Mouse (Mus musculus): ENCODE results near the gene Ndufs4.
"Not testable (repeated sequence)": the region's sequence is repeated elsewhere in the genome, so short reads cannot be mapped to it uniquely, and the experiment has no call there.

The Ndufs4 gene

DNA sequence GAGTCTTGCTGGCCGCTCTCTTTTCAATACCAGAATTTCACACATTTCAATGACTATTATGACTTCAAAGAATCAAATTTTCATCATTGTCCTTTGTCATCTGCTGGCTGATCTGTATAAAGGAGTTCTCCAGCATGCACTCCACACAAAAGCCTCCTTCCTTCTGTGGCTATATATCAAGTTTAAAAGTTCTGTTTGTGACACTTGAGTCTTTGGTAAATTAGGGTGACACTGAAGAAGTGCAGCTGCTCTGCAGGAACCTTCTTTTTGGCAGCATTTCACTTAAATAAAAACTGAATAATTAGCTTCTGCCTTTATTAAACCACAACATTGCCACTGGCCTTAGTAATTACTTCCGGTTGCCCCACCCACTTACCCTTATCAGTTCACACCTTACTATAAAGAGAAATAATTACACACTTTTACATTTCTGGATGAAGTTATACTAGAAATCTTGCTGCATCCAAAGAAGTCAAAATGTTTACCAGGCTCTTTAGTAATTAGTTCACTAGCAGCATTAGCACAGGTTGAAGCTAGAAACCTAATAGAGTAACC is 68.1 kb downstream of the Ndufs4 start:
- no peak for DNase-seq (ENCODE audit: low read depth)

GRCm38 (mm10) chr13:114319136-114319535 is 68.9 kb downstream of the Ndufs4 start:
- no peak for DNase-seq (ENCODE audit: low read depth)

- DNase-seq (ENCODE audit: low read depth), result no peak
These were observed 72.7 kb downstream of the Ndufs4 start for GRCm38 (mm10) chr13:114315374-114315773.

GRCm38 (mm10) chr13:114314953-114315352 is 73.1 kb downstream of the Ndufs4 start:
- DNase-seq (ENCODE audit: low read depth), result no peak

GRCm38 (mm10) chr13:114310591-114310990 is 77.5 kb downstream of the Ndufs4 start:
- no peak for DNase-seq (ENCODE audit: low read depth)

- no peak for DNase-seq (ENCODE audit: low read depth)
These were observed 83.4 kb downstream of the Ndufs4 start for GRCm38 (mm10) chr13:114304684-114305083.

DNA sequence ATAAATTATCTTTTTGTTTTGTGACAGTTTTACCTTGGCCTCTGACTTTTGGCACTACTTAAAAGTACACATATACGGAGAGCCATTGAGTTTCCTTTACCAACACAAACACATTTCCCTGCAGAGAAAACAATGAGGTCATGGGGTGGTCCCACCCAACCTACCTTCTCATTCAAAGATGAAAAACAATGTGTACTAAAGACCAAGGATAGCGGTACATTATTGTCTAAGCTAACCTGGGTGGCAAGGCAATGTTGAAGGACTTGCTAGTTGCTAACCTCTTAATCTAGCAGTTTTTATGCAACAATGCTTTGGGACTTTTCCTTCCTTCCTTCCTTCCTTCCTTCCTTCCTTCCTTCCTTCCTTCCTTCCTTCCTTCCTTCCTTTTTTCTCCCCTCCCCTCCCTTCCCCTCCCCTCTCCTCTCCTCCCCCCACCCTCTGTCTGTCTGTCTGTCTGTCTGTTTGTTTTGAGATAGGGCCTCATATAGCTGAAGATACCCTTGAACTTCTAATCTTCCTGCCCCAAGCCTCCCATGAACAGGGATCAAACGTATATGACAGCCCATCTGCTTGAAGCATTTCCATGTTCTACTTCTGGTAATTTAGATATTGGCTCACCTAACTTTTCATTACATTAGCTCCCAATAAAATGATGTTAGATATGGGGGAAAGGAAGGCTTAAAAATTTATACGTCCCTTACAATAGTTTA is 84.4 kb downstream of the Ndufs4 start:
- no peak for DNase-seq (ENCODE audit: low read depth)

GRCm38 (mm10) chr13:114297761-114298160 is 90.3 kb downstream of the Ndufs4 start:
- no peak for DNase-seq (ENCODE audit: low read depth)

GRCm38 (mm10) chr13:114296556-114296955 is 91.5 kb downstream of the Ndufs4 start:
- DNase-seq (ENCODE audit: low read depth), result no peak

DNA sequence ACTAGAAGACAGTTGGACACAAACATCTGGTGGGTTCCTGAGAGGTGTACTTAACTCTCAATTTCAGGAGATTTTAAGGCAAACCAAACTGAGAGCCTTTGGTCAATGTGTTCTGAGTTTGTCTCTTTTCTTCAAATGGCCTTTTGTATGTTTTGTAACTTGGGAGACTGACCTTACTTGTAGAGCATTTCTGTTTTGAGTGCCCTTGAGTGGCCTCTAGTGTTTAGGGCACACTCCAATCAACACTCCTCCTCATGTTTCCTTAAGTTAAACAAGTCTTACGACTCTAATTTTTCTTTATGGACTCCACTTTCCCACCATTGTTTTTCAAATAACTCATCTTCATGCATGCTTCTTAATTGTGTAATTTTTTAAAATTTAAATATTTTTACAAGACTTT is 98.6 kb downstream of the Ndufs4 start:
- no peak for DNase-seq (ENCODE audit: low read depth)

GRCm38 (mm10) chr13:114288511-114288910 is 99.5 kb downstream of the Ndufs4 start:
- no peak for DNase-seq (ENCODE audit: low read depth)

DNA sequence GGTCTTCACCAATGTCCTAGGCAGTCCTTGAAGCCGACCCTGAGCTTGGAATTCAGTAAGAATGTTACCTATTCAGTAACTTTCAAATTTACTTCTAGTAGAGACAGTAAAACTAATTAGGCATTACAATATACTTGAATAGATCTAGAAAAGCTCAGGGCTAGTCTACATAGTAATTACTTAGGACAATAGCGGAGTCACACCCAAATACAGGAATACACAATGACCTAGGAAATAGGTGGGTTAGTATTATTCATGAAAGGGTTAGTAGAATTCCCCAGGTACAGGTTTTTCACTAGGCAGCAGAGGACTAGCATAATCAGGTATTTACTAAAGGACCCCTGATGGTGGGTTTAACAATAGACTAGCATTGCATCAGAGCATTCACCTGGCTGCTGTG is 109.4 kb downstream of the Ndufs4 start:
- not testable (repeated sequence) for DNase-seq (ENCODE audit: low read depth)

- DNase-seq (ENCODE audit: low read depth), result no peak
These were observed 110.8 kb downstream of the Ndufs4 start for GRCm38 (mm10) chr13:114277277-114277676.

DNA sequence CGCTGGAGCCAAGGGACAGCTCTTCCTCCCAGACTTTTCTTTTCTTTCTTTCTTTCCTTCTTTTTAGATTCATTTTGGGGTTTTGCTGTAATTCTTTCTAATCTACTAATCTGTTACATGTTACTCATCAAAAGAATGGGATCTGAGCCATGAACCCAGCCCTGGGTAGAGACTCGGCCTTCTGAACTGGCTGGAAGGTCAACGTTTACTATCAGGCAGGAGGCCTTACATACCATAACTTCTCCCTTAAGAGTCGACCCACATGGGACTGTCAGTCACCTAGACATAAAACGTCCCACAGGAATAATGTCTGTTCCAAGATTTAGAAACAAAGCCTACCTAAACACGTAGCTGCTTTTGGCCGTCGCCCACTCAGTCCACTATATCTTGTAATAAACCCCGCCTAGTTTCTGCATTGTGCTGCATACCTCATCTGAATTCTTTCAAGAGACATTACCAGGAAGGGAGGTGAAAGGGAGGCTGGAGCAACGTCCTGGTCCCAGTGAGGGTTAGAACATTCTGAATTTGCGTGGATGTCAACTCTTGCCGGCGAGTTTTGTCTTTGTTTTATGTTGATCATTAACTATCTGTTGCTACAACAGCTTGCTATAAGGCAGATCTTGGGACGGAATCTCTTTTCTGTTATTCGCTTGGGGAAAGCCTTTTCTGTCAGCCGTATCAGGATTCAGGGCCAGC is 116.5 kb downstream of the Ndufs4 start:
- no peak for DNase-seq (ENCODE audit: low read depth)

DNA sequence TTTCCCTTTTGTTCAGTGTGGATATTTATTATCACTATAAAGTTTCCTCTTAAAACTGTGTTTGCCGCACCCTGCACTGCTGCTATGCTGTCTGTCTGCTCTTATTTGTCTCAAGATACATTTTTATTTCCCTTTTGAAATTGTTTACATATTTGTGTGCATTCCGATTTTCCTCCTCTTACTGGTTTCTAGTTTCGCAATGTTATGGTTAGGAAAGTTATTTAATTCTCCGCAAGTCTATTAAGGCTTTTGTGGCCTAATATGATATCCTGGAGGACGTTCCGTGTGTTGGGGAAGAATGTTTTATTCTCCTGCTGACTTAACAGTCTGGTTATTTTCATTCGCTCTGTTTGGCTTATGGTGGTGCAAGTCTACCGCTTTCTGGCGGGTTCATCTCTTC is 120.3 kb downstream of the Ndufs4 start:
- DNase-seq (ENCODE audit: low read depth), result no peak

- DNase-seq (ENCODE audit: low read depth), result no peak
These were observed 127.4 kb downstream of the Ndufs4 start for GRCm38 (mm10) chr13:114260486-114261205.

DNA sequence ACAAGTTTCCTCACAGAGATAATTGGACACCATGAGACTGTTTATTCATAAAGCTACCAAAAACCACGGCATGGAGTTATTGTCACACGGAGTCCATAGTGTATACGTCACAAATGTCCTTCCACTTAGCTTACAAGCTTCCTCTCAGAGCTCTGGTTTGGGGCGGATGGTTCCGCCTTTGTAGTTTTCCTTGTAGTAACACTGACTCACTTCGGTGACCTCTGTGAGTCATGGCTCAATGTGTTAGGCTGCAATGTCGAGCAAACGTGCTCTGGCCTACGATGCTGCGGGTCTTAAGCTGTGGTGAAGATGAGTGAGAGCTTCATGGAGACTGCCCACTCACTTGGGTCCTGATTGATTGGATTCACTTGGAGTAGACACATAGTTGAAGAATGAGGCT is 133.4 kb downstream of the Ndufs4 start:
- no peak for DNase-seq (ENCODE audit: low read depth)

All from naive thymus-derived CD4-positive, alpha-beta T cell, adult 2 months (primary cell).